Mouse (Mus musculus) urinary bladder, postnatal 25 days (tissue): ENCODE measurements around the gene Tdo2.

Experiments
- DNase-seq: peaks from one replicate; pipeline ENCODE4 v3.0.0; 2022; ENCODE audit warnings: low spot score

Tdo2 gene

DNA sequence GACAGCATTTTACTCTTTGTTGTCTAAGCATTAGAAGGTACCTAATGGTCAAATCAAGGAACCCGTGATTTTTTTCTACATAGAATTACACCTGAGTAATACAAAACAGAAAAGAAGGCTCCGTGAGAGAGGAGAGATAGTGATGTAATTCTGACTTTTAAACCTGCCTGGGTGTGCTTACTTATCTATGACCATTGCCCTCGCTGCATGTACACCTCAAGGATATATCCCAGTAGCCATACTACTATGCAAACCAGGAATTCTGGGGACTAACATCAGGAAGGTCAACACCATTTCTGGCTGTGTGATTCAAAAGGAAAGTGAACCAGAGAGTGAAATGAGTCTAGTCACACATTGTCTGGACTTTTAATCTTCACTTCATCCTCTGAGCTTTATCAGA is 33.7 kb downstream of the Tdo2 start:
- no peak for DNase-seq

DNA sequence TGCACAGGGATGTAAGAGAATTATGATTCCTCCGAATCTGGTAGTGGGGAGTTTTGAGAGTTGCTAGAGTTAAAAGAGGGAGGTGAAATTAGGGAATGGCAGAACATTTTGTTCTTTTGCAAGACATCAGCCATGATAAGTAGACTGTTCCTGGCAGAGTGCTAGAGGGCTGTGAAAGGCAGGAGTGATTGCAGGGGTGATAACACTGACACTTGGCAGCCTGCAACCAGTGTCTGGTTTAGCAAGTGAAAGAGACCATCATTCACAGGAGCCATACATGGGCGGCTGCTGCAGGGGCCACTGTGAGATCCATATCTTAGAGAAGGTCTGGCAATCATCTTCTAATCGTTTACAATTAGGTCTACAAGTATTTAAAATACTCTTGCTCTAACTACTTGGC is 37.1 kb downstream of the Tdo2 start:
- DNase-seq = no peak

DNA sequence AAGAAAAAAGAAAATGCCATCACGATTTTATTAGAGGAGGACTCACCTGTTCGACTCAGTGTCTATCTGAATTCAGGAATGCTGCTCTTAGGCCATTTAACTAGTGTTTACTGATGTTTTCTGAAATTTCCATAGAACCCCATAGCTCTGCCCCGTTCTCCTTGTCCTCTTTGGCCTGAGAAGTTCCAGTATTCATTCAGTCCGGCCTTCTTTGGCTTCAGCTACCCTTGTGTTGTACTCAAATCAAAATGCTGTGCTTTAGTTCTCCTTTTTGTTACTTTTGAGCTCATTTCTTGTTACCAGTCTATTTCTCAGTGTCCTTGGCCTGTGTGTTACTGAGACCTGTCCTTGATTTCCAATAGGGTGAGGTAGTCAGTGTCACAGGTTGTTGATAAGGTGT is 42.7 kb downstream of the Tdo2 start:
- DNase-seq = no peak

DNA sequence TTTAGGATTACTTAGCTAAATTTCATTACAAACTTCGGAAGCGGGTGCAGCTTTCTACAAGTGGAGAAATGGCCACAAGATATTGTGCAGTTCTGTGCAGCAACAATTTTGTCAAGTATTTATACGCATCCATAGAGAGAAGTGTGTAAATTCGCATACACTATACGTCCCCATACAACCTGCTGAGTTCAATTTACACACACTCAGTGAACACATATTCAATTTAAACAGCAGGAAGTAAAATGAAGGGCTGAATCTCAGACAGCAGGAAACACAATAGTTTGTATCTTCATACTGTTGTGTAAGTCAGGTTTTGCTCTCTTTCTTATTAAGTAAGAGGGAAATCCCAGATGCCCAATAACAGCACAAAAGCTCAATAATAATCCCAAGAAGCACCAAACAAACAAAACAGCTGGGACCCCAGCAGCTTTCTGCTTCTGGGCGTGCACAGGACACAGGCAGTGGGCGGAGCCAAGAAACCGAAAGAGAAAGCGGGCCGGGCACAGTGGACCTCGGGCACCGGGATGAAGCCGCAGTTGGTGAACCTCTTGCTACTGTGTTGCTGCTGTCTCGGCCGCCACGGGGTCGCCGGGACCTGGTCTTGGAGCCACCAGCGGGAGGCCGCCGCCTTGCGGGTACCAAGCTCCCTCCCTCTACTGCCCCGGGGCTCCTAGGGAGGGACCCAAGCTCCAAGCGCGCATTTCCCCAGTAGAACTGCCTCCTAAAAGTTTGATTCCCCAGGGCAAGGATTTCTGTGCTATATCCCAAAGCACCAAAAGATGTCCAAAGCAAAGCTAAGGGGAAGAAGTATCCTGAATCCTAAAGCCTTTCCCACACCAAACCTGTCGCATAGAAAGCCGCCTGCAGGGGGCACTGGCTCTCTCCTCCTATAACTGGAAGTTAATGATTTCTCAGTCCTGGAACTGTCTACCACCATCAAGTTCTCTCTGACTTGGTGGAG is 43.6 kb downstream of the Tdo2 start, which contains the start of gene Ctso:
Ctso (plus strand) TSS at position 461 of the 961 bp plus-strand sequence.
- DNase-seq = peak; percentile 82

DNA sequence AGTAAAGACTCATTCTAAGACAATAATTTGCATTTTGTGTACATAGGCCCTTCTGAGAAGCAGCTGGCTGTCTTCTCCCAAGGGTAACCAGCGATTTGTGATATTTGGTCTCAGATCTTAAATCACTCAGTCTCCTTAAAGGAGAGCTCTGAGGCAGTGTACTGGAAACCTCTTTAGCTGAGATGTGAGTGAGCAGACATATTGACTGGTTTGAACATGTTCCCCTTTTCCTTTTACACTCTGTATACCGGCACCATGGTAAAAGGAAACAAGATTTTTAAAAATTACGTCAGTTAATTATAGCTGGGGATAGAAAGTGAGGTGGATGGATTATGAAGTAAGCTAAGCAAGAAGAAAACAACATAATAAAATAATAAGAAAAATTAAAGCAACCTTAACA is 44.3 kb downstream of the Tdo2 start:
- DNase-seq = no peak

DNA sequence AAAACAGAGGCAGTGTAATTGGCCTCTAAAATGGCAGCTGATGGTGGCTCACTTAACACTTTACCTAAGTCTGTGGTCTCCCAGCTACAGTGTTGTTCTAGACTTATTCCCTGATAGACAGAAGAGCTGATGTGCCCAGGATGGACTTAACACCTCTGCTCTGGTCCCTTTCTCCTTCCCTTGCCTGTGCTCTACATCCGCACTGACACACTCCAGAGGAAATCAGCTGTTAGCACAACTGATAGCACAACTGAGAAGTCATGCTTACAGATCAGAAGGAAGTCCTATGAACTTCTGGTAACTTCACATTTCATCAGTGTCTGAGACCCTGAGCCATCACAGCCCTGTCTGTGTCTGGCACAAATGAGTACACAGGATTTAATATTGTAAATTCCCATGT is 46.9 kb downstream of the Tdo2 start:
- no peak for DNase-seq

DNA sequence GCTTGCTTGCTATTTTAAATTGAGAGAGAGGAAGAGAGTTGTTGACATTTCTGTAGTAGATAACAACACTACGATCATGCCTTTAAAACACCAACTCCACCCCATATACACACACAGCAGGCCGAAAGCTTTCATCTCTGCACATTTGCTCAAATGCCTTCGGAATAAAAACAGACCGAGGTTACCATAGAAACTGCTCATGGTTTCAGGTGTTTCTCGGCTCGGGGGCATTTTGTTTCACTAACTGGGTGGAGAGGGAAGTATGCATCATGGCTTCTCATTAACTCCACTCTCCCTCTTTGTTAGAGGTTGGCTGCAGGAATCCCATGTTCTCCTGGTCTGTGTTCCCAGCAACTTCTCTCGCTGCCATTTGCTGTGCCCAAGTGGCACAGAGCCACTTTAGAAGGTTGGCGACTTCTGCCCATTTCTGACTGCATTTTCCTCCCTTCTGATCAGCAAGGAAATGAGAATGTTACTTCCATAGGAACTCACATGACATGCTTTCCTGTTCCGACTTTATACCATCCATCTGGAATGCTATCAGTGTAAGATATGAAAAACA is 49.2 kb downstream of the Tdo2 start:
- no peak for DNase-seq

DNA sequence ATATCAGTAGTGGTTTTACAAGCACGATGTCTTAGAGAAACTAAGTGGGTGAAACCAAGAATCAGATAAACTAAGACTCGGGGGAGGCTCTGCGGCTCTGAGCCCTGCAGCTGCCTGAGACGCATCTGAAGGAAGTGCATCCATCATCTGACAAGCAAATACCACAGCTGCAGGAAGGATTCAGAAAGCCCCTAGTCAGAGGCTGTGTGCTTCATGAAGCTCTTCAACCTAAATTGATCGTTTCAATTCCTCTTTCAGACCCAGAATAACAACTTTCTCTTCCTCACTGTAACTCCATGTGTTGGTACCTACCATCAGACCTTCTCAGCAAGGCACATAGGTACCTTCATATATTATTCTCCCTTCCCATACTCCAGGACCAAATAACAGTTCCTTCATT is 50.1 kb downstream of the Tdo2 start:
- no peak for DNase-seq

DNA sequence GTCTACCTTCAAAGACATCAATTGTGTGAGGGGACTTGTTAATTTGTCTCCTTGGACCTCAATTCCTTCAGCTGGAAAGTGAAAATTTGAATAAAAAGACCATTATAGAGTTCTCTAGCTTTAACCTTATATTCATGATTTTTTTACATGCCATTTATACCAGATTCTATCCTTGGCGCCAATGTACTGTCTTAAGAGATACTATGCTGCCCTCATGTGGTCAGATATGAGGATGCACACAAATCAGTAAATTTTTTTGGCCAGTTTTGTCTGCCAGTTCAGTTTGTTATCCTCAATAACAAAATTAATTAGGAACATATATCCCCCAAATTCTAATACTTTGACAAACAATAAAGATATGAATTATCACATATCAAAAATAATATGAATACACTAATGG is 51.1 kb downstream of the Tdo2 start:
- DNase-seq = peak; percentile 22

DNA sequence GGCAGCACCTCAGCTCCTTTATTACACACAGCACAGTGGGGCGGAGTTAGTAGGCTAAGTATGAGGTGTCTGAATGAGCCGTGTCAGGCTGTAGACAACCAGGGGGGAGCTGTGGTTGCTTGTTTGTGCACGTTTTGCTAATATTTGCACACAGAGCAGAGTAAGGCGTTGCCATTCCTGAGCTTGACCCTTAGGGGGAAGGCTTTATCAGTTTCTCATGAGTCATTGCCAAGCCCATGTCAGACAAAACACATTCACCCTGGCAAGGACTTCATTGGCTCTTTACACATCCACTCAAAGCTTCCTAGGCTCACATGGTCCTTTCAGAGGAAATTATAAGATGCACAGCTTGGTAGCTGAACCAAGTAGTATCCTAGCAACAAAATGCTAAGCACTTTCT is 53.1 kb downstream of the Tdo2 start:
- DNase-seq = peak; percentile 7

DNA sequence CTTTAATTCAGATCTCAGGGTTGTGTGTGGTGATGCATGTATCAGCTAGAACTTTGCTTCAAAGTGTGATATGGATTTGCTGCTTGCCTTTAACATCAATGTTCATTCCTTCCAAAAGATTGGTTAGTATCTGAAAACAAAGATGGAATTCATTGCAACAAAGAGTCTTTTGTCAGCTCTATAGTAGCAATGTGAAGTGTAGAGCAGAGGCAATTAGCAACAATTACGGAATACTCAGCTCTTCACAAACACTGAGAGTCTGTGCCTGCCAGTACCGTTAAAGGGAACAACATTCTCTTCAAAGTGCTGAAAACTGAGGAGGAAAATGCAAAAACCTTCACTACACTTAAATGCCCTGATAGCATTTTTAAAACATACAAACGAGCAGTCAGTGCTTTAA is 56.3 kb downstream of the Tdo2 start:
- no peak for DNase-seq

DNA sequence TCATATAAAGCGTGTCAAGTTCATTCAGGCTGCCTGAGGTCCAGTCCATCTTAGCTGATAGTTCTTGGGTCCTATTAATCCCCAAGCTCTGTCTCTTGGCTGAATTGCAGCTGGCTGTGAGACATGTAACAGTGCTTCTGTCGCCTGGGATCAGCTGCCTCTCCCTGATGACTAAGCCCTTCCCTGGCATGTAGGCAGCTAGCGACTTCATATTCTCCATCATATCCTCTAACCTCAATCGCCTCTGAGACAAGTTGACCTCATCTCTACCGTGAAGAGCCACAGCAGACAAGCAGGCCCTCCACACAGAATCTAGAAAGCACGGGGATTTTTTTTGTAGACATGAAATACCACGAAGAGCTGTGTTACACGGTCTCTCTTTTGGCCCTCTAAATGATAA is 57.8 kb downstream of the Tdo2 start:
- no peak for DNase-seq

DNA sequence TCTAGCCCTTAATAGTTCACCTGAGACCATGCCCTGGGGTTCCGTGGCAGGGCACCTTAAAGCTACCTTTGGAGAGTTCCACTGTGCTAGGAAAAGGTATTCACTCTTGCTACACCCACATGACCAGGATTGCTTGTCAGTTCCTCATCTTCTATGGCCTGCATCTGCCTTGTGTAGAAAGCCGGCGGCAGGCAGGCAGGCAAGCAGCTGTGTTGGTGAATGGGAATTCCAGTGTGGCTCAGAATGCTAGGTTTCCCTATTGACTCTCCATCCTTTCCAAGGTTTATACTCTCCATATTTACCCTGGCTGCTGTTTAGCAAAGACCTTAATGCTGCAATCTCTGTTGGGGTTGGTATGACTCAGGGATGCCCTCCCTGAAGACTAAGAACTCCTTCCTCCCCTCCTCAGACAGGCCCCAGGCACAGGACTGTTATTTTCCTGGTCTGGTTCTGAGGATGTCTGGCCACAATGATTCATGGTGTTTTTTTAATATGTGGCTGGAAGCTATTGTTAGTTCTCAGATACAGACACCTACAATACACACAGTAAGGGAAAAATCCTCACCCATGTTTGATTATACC is 58.6 kb downstream of the Tdo2 start:
- DNase-seq = no peak

DNA sequence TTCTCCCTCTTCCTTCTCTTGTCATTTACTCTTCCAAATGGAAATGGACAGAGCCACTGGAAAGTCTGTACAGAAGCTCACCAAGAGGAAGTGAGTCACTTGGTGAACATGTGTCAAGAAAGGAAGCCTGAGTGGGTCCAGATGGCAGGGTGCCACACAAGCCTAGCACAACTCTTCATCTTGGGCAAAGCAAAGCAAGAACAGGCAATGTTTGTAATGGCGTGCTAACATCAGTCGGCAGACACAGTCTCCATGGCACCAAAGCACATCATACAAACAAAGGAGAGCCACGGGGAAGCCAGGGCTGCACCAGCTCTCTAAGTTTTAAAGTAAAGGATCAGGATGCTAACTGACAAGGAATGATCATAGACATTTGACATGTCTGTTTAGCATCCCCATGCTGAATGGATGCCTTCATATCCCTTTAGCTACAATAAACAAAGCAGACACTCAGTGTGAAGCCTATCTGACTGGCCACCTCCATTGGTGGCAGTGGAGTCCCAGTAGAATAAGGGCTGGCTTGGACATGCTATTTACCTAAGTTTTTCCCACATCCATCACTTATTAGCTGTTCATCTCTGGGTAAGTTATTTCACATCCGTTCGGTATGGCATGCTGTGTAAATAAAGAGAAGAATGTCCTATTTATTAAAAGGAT is 59.8 kb downstream of the Tdo2 start:
- DNase-seq = no peak

DNA sequence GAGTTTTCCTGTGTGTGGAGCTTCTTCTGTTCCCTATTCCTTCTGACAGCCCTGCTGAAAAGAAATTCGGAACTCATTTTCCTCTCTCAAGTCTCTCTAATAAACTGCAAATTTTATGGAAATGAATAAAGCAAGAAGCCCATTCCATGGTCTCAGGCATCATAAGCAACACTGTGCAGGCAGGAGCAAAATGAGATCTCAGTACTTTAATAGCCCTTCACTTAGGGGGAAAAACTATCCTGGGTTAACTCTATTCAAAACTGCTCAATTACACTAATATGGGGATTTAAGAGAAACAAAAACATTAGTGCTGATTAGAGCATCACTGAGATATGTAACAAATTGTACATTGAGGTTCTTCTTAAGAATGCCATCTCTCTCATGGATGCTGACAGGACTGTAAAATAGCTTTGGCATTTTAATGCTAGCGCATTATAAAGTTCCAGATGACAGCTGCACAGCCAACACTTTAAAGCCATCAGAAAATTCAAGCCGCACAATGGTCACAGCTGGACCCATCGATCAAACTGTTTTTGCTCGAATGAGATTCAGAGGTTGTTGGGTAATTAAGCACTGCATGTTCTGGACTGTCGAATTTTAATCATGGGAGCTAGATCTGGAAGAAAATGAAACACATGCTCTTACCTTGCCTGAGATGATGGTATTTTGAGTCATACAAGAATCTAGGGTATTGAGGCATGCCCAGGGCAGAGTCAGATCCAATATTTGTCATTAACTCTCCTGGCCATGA is 65.5 kb downstream of the Tdo2 start:
- no peak for DNase-seq
